Comparison of ENCODE assay signal across 8 mouse cellular contexts in genomic region chr4:54947991-54948615, GRCm38 (mm10). TPM values are rescaled to one million over a fixed set of nuclear protein-coding genes. Genes with fewer than 3 reads are reported as not detected.
DNase-seq lines count a peak whose midpoint lies in the region; ATAC-seq and TF ChIP-seq lines count a peak whose summit lies in the region.

No protein-coding gene starts in this region.

- H3K27me3 ChIP-seq in spleen, adult 2 months (ENCODE audit: control insufficient read depth, insufficient read depth, low read length) = peaks cover 7% of the 10 kb centered on the region
- no peaks in the 10 kb centered on the region for H3K27me3 ChIP-seq in heart, embryonic 12.5 days (replicated peaks)
- peaks cover 67% of the 10 kb centered on the region for H3K27me3 ChIP-seq in liver, embryonic 15.5 days

- WGBS in spleen, adult 2 months = under 1% methylated on average over 24 of the region's 25 CpGs
- under 1% methylated on average over 24 of the region's 25 CpGs for WGBS in heart, embryonic 12.5 days
- WGBS in liver, embryonic 15.5 days (ENCODE audit: insufficient replicate concordance) = under 1% methylated on average over 24 of the region's 25 CpGs

- no peaks in the 10 kb centered on the region for H3K36me3 ChIP-seq in spleen, adult 2 months (ENCODE audit: control insufficient read depth, insufficient read depth, low read length)
- no peaks in the 10 kb centered on the region for H3K36me3 ChIP-seq in heart, embryonic 12.5 days
- no peaks in the 10 kb centered on the region for H3K36me3 ChIP-seq in liver, embryonic 15.5 days (replicated peaks)

- peak overlapping the region; percentile 41 for H3K4me3 ChIP-seq in spleen, adult 2 months (ENCODE audit: extremely low read depth, insufficient read depth, insufficient read length)
- H3K4me3 ChIP-seq in heart, embryonic 12.5 days = peak overlapping the region; percentile 86
- H3K4me3 ChIP-seq in liver, embryonic 15.5 days (replicated peaks) = peak overlapping the region; percentile 42

- H3K27ac ChIP-seq in spleen, adult 2 months (ENCODE audit: insufficient read depth, low read length) = peak overlapping the region; percentile 45
- H3K27ac ChIP-seq in heart, embryonic 12.5 days (ENCODE audit: poor library complexity, severe bottlenecking) = peak overlapping the region; percentile 96
- no peak overlapping the region for H3K27ac ChIP-seq in liver, embryonic 15.5 days (replicated peaks)

- TF ChIP-seq POLR2A in spleen, adult 2 months (IDR thresholded peaks at IDR 0.05; ENCODE audit: low read depth, low read length) = no peak

- peak overlapping the region; percentile 91 for H3K9ac ChIP-seq in heart, embryonic 12.5 days
- no peak overlapping the region for H3K9ac ChIP-seq in liver, embryonic 15.5 days

- no peaks in the 10 kb centered on the region for H3K4me1 ChIP-seq in spleen, adult 2 months (ENCODE audit: control insufficient read depth, insufficient read depth, insufficient read length)
- H3K4me1 ChIP-seq in heart, embryonic 12.5 days (replicated peaks) = peaks cover 17% of the 10 kb centered on the region
- H3K4me1 ChIP-seq in liver, embryonic 15.5 days (replicated peaks) = no peaks in the 10 kb centered on the region

- TF ChIP-seq CTCF in spleen, adult 2 months (IDR thresholded peaks at IDR 0.05; ENCODE audit: extremely low read depth, insufficient read depth, insufficient read length, insufficient replicate concordance) = no peak

- peak overlapping the region; percentile 83 for H3K4me2 ChIP-seq in heart, embryonic 12.5 days
- peak overlapping the region; percentile 58 for H3K4me2 ChIP-seq in liver, embryonic 15.5 days

- DNase-seq in spleen, adult 2 months (ENCODE audit: low read depth in 1 of 2, low spot score in 2 of 2) = no peak
- DNase-seq in spleen, adult 18-20 months = no peak
- peak; percentile 77 for DNase-seq in embryo, embryonic 11 days
- DNase-seq in kidney, postnatal 10 days = peak; percentile 76
- peak; percentile 70 for DNase-seq in retina, embryonic 14.5 days (ENCODE audit: low spot score)
- no peak for DNase-seq in B cell, adult 2 months

- ATAC-seq in heart, embryonic 12.5 days (ENCODE audit: insufficient number of reproducible peaks, low FRiP score) = peak; percentile 24; the same call in 1 of the 2 replicates
- no peak for ATAC-seq in liver, embryonic 15.5 days (ENCODE audit: insufficient read depth)

- H3K9me3 ChIP-seq in heart, embryonic 12.5 days (replicated peaks) = no peaks in the 10 kb centered on the region
- H3K9me3 ChIP-seq in liver, embryonic 15.5 days (replicated peaks) = no peaks in the 10 kb centered on the region

RNA-seq across cellular contexts. Expression of gene Zfp462, which starts 3.3 kb away (rescaled TPM):
- polyA plus RNA-seq in spleen, adult 2 months (2012; rRNA removed) = 2.0 and 2.5 TPM in 2 replicates
- polyA plus RNA-seq in heart, embryonic 12.5 days (2016; fragmentation: Nextera tagmentation; extraction: Ambion mirVana) = 3.1 and 3.6 TPM in 2 replicates
- polyA plus RNA-seq in liver, embryonic 15.5 days (2015; fragmentation: Nextera tagmentation; extraction: Ambion mirVana) = 0.13 and 0.21 TPM in 2 replicates

Comparison
In these comparisons a context has a peak if more than half of its experiments do, and no peak if none do; other contexts are left out.
1. DNase-seq: peak in embryo, embryonic 11 days (single experiment), kidney, postnatal 10 days (single experiment) and retina, embryonic 14.5 days (single experiment); none in spleen, adult 2 months (0 of 2), spleen, adult 18-20 months (0 of 2) and B cell, adult 2 months (0 of 2).
2. Peak in every context shown above with its lines, with median percentiles within 50 percentile points of each other: H3K4me3 ChIP-seq.